Mouse (Mus musculus): ENCODE data around the gene Kcnab2. TPM values are rescaled to one million over a fixed set of nuclear protein-coding genes. Genes with fewer than 3 reads are reported as not detected.

Gene Kcnab2
- polyA plus RNA-seq, 1 experiment = 18.3 TPM

- no peak for TF ChIP-seq POLR2A (IDR thresholded peaks at IDR 0.05; ENCODE audit: control insufficient read depth, low read depth, low read length)
- TF ChIP-seq CTCF (IDR thresholded peaks at IDR 0.05; ENCODE audit: control insufficient read depth, insufficient read depth, insufficient replicate concordance, low read depth, low read length) = peak; percentile 73
- Histone ChIP-seq H3K36me3 (ENCODE audit: control insufficient read depth, insufficient read depth, low read length) (no peaks in the 10 kb centered on the region; the same call in 1 of the 2 replicates), H3K27ac (ENCODE audit: control insufficient read depth, insufficient read depth, low read depth, low read length) (no peak overlapping the region), H3K27me3 (ENCODE audit: control insufficient read depth, insufficient read depth, low read length) (no peaks in the 10 kb centered on the region), H3K4me1 (ENCODE audit: control insufficient read depth, insufficient read depth, low read length) (peaks cover 6% of the 10 kb centered on the region), H3K4me3 (ENCODE audit: control insufficient read depth, low read depth, low read length) (no peak overlapping the region)
Observed at GRCm38 (mm10) chr4:152491250-152491899, 13.7 kb upstream of the Kcnab2 start.

GRCm38 (mm10) chr4:152490311-152490710 lies 12.6 kb upstream of the Kcnab2 start:
- peaks cover 6% of the 10 kb centered on the region for H3K4me1 ChIP-seq (ENCODE audit: control insufficient read depth, insufficient read depth, low read length)
- H3K4me3 ChIP-seq (ENCODE audit: control insufficient read depth, low read depth, low read length) = no peak overlapping the region
- TF ChIP-seq POLR2A (IDR thresholded peaks at IDR 0.05; ENCODE audit: control insufficient read depth, low read depth, low read length) = no peak
- no peak for TF ChIP-seq CTCF (IDR thresholded peaks at IDR 0.05; ENCODE audit: control insufficient read depth, insufficient read depth, insufficient replicate concordance, low read depth, low read length)
- H3K27ac ChIP-seq (ENCODE audit: control insufficient read depth, insufficient read depth, low read depth, low read length) = no peak overlapping the region
- no peaks in the 10 kb centered on the region; the same call in none of the 2 replicates for H3K36me3 ChIP-seq (ENCODE audit: control insufficient read depth, insufficient read depth, low read length)
- no peaks in the 10 kb centered on the region for H3K27me3 ChIP-seq (ENCODE audit: control insufficient read depth, insufficient read depth, low read length)

- no peaks in the 10 kb centered on the region for H3K27me3 ChIP-seq (ENCODE audit: control insufficient read depth, insufficient read depth, low read length)
- peaks cover 6% of the 10 kb centered on the region for H3K4me1 ChIP-seq (ENCODE audit: control insufficient read depth, insufficient read depth, low read length)
- TF ChIP-seq POLR2A (IDR thresholded peaks at IDR 0.05; ENCODE audit: control insufficient read depth, low read depth, low read length) = no peak
- no peak for TF ChIP-seq CTCF (IDR thresholded peaks at IDR 0.05; ENCODE audit: control insufficient read depth, insufficient read depth, insufficient replicate concordance, low read depth, low read length)
- no peaks in the 10 kb centered on the region; the same call in none of the 2 replicates for H3K36me3 ChIP-seq (ENCODE audit: control insufficient read depth, insufficient read depth, low read length)
- H3K4me3 ChIP-seq (ENCODE audit: control insufficient read depth, low read depth, low read length) = no peak overlapping the region
- H3K27ac ChIP-seq (ENCODE audit: control insufficient read depth, insufficient read depth, low read depth, low read length) = no peak overlapping the region
Observed at GRCm38 (mm10) chr4:152488046-152488445, 10.4 kb upstream of the Kcnab2 start.

- Histone ChIP-seq H3K4me1 (ENCODE audit: control insufficient read depth, insufficient read depth, low read length) (peaks cover 36% of the 10 kb centered on the region), H3K4me3 (ENCODE audit: control insufficient read depth, low read depth, low read length) (peak overlapping the region; percentile 14)
- no peak for TF ChIP-seq CTCF (IDR thresholded peaks at IDR 0.05; ENCODE audit: control insufficient read depth, insufficient read depth, insufficient replicate concordance, low read depth, low read length)
- TF ChIP-seq POLR2A (IDR thresholded peaks at IDR 0.05; ENCODE audit: control insufficient read depth, low read depth, low read length) = no peak
Observed at GRCm38 (mm10) chr4:152480426-152480825, 2.8 kb upstream of the Kcnab2 start.

GRCm38 (mm10) chr4:152478224-152478567 lies 525 bp upstream of the Kcnab2 start:
- H3K4me3 ChIP-seq (ENCODE audit: control insufficient read depth, low read depth, low read length) = peak overlapping the region; percentile 92
- H3K27ac ChIP-seq (ENCODE audit: control insufficient read depth, insufficient read depth, low read depth, low read length) = peak overlapping the region; percentile 45
- H3K36me3 ChIP-seq (ENCODE audit: control insufficient read depth, insufficient read depth, low read length) = no peaks in the 10 kb centered on the region
- TF ChIP-seq POLR2A (IDR thresholded peaks at IDR 0.05; ENCODE audit: control insufficient read depth, low read depth, low read length) (no peak), CTCF (IDR thresholded peaks at IDR 0.05; ENCODE audit: control insufficient read depth, insufficient read depth, insufficient replicate concordance, low read depth, low read length) (no peak)
- H3K27me3 ChIP-seq (ENCODE audit: control insufficient read depth, insufficient read depth, low read length) = no peaks in the 10 kb centered on the region
- H3K4me1 ChIP-seq (ENCODE audit: control insufficient read depth, insufficient read depth, low read length) = peaks cover 36% of the 10 kb centered on the region

More at GRCm38 (mm10) chr4:152480426-152480825, 2.8 kb upstream of the Kcnab2 start:
- Histone ChIP-seq H3K27ac (ENCODE audit: control insufficient read depth, insufficient read depth, low read depth, low read length) (no peak overlapping the region), H3K27me3 (ENCODE audit: control insufficient read depth, insufficient read depth, low read length) (no peaks in the 10 kb centered on the region), H3K36me3 (ENCODE audit: control insufficient read depth, insufficient read depth, low read length) (no peaks in the 10 kb centered on the region)

GRCm38 (mm10) chr4:152477106-152477465 lies 585 bp downstream of the Kcnab2 start:
- Histone ChIP-seq H3K36me3 (ENCODE audit: control insufficient read depth, insufficient read depth, low read length) (no peaks in the 10 kb centered on the region), H3K4me1 (ENCODE audit: control insufficient read depth, insufficient read depth, low read length) (peaks cover 36% of the 10 kb centered on the region), H3K27me3 (ENCODE audit: control insufficient read depth, insufficient read depth, low read length) (no peaks in the 10 kb centered on the region), H3K27ac (ENCODE audit: control insufficient read depth, insufficient read depth, low read depth, low read length) (no peak overlapping the region), H3K4me3 (ENCODE audit: control insufficient read depth, low read depth, low read length) (peak overlapping the region; percentile 92)
- TF ChIP-seq POLR2A (IDR thresholded peaks at IDR 0.05; ENCODE audit: control insufficient read depth, low read depth, low read length) = no peak
- no peak for TF ChIP-seq CTCF (IDR thresholded peaks at IDR 0.05; ENCODE audit: control insufficient read depth, insufficient read depth, insufficient replicate concordance, low read depth, low read length)

- TF ChIP-seq CTCF (IDR thresholded peaks at IDR 0.05; ENCODE audit: control insufficient read depth, insufficient read depth, insufficient replicate concordance, low read depth, low read length) (no peak), POLR2A (IDR thresholded peaks at IDR 0.05; ENCODE audit: control insufficient read depth, low read depth, low read length) (no peak)
- Histone ChIP-seq H3K4me1 (ENCODE audit: control insufficient read depth, insufficient read depth, low read length) (peaks cover 36% of the 10 kb centered on the region), H3K36me3 (ENCODE audit: control insufficient read depth, insufficient read depth, low read length) (no peaks in the 10 kb centered on the region), H3K4me3 (ENCODE audit: control insufficient read depth, low read depth, low read length) (peak within 1 kb of the TSS; percentile 92), H3K27ac (ENCODE audit: control insufficient read depth, insufficient read depth, low read depth, low read length) (no peak within 1 kb of the TSS), H3K27me3 (ENCODE audit: control insufficient read depth, insufficient read depth, low read length) (no peaks in the 10 kb centered on the region)
Observed at GRCm38 (mm10) chr4:152476427-152477023, 1.1 kb downstream of the Kcnab2 start, which contains the start of gene Nphp4. TSS of gene Nphp4 (plus strand) at chr4:152476706.
